Comparison of ENCODE assay signal across 8 mouse cellular contexts in genomic region chr16:21422645-21423545, GRCm38 (mm10). TPM values are rescaled to one million over a fixed set of nuclear protein-coding genes. Genes with fewer than 3 reads are reported as not detected.
DNase-seq lines count a peak whose midpoint lies in the region; ATAC-seq lines count a peak whose summit lies in the region.

Gene Vps8, plus strand, starts transcription at chr16:21423118.

- H3K9me3 ChIP-seq in heart, embryonic 14.5 days (ENCODE audit: control insufficient read depth, low read length): no peaks in the 10 kb centered on the region
- H3K9me3 ChIP-seq in liver, embryonic 13.5 days (replicated peaks): no peaks in the 10 kb centered on the region
- no peaks in the 10 kb centered on the region for H3K9me3 ChIP-seq in stomach, embryonic 16.5 days (replicated peaks; ENCODE audit: control insufficient read depth, low read length)

- under 1% methylated on average over 66 of the region's 71 CpGs for WGBS in heart, embryonic 14.5 days
- 2% methylated on average over 71 of the region's 71 CpGs for WGBS in liver, embryonic 13.5 days (ENCODE audit: insufficient replicate concordance)
- WGBS in stomach, embryonic 16.5 days: 1% methylated on average over 65 of the region's 71 CpGs

- peak; percentile 98 for DNase-seq in CD4-positive, CD25-positive, alpha-beta regulatory T cell, adult 2 months (ENCODE audit: low read depth, low spot score)
- DNase-seq in fibroblast of lung, adult 2 months (ENCODE audit: low read depth): peak; percentile 89
- DNase-seq in kidney, postnatal 14 days: peak; percentile 95
- DNase-seq in liver, embryonic 13.5 days: peak; percentile 92
- peak; percentile 89 for DNase-seq in neural tube, embryonic 10.5 days (ENCODE audit: extremely low spot score, low spot score)

- H3K4me2 ChIP-seq in heart, embryonic 14.5 days (ENCODE audit: low read length): peak within 1 kb of the TSS; percentile 93
- H3K4me2 ChIP-seq in liver, embryonic 13.5 days: peak within 1 kb of the TSS; percentile 98
- H3K4me2 ChIP-seq in stomach, embryonic 16.5 days (ENCODE audit: low read depth, low read length): peak within 1 kb of the TSS; percentile 87

- H3K4me3 ChIP-seq in brown adipose tissue, adult 24 weeks (ENCODE audit: insufficient read depth, low read depth, low read length): peak within 1 kb of the TSS; percentile 89
- H3K4me3 ChIP-seq in heart, embryonic 14.5 days (ENCODE audit: control insufficient read depth in 1 of 2, insufficient read depth in 1 of 2, low read depth in 1 of 2, low read length in 2 of 2): peak within 1 kb of the TSS; percentile 76 to 87
- peak within 1 kb of the TSS; percentile 89 for H3K4me3 ChIP-seq in liver, embryonic 13.5 days (replicated peaks)
- H3K4me3 ChIP-seq in stomach, embryonic 16.5 days (replicated peaks; ENCODE audit: low read length): peak within 1 kb of the TSS; percentile 93

- H3K4me1 ChIP-seq in brown adipose tissue, adult 24 weeks (ENCODE audit: control insufficient read depth, insufficient read depth, insufficient read length, low read length): no peaks in the 10 kb centered on the region
- peaks cover 0 to 15% of the 10 kb centered on the region in 2 experiments; a peak in 1 of 4 replicates for H3K4me1 ChIP-seq in heart, embryonic 14.5 days (ENCODE audit: control insufficient read depth in 2 of 2, insufficient read depth in 2 of 2, low read length in 2 of 2)
- peaks cover 32% of the 10 kb centered on the region for H3K4me1 ChIP-seq in liver, embryonic 13.5 days (replicated peaks)
- H3K4me1 ChIP-seq in stomach, embryonic 16.5 days (ENCODE audit: control insufficient read depth, insufficient read depth, low read length): peaks cover 3% of the 10 kb centered on the region; the same call in 1 of the 2 replicates

- peak within 1 kb of the TSS; percentile 89 for H3K9ac ChIP-seq in heart, embryonic 14.5 days (ENCODE audit: low read length)
- peak within 1 kb of the TSS; percentile 92 for H3K9ac ChIP-seq in liver, embryonic 13.5 days
- peak within 1 kb of the TSS; percentile 88 for H3K9ac ChIP-seq in stomach, embryonic 16.5 days (ENCODE audit: low read length)

- H3K36me3 ChIP-seq in heart, embryonic 14.5 days (ENCODE audit: control insufficient read depth, insufficient read depth, low read length): no peaks in the 10 kb centered on the region
- no peaks in the 10 kb centered on the region for H3K36me3 ChIP-seq in liver, embryonic 13.5 days
- H3K36me3 ChIP-seq in stomach, embryonic 16.5 days (ENCODE audit: control insufficient read depth, insufficient read depth, low read length): no peaks in the 10 kb centered on the region

- no peaks in the 10 kb centered on the region for H3K27me3 ChIP-seq in heart, embryonic 14.5 days (ENCODE audit: control insufficient read depth, insufficient read depth, low read length)
- no peaks in the 10 kb centered on the region for H3K27me3 ChIP-seq in liver, embryonic 13.5 days
- H3K27me3 ChIP-seq in stomach, embryonic 16.5 days (ENCODE audit: control insufficient read depth, insufficient read depth, low read length): no peaks in the 10 kb centered on the region

- ATAC-seq in heart, embryonic 14.5 days (ENCODE audit: insufficient number of reproducible peaks, insufficient read depth, low FRiP score, low read depth): peak; percentile 96
- peak; percentile 96 for ATAC-seq in liver, embryonic 13.5 days (ENCODE audit: low read depth)
- peak; percentile 97 for ATAC-seq in stomach, embryonic 16.5 days (ENCODE audit: insufficient read depth, low FRiP score)

- H3K27ac ChIP-seq in brown adipose tissue, adult 24 weeks (replicated peaks; ENCODE audit: low read depth, low read length): no peak within 1 kb of the TSS
- peak within 1 kb of the TSS; percentile 72 to 79 for H3K27ac ChIP-seq in heart, embryonic 14.5 days (replicated peaks in 1 of 2; ENCODE audit: control insufficient read depth in 1 of 2, insufficient read depth in 1 of 2, low read depth in 2 of 2, low read length in 2 of 2)
- peak within 1 kb of the TSS; percentile 77 for H3K27ac ChIP-seq in liver, embryonic 13.5 days
- peak within 1 kb of the TSS; percentile 91 for H3K27ac ChIP-seq in stomach, embryonic 16.5 days (ENCODE audit: low read length)

RNA-seq across cellular contexts. Expression of gene Vps8, which starts in this region (rescaled TPM):
- 17.3 and 17.8 TPM in 2 replicates for polyA plus RNA-seq in brown adipose tissue, adult 24 weeks (2012; ENCODE audit: insufficient read depth, insufficient read length, missing spikeins)
- polyA plus RNA-seq in heart, embryonic 14.5 days (2014; fragmentation: Nextera tagmentation; extraction: Ambion mirVana): 24.9 and 27.7 TPM in 2 replicates
- polyA plus RNA-seq in liver, embryonic 13.5 days (2015; fragmentation: Nextera tagmentation; extraction: Ambion mirVana): 5.3 and 6.3 TPM in 2 replicates
- polyA plus RNA-seq in stomach, embryonic 16.5 days (2015; fragmentation: Nextera tagmentation; extraction: Ambion mirVana): 20.1 and 25.9 TPM in 2 replicates
